Mouse (Mus musculus) mouse embryonic stem cell (cell line): ENCODE measurements around the gene Mum1.
"Not testable (repeated sequence)": the region's sequence is repeated elsewhere in the genome, so short reads cannot be mapped to it uniquely, and the experiment has no call there.

Experiments used
- in situ Hi-C, 2 experiments: fragments of 300-500 bp; cut with MboI; formaldehyde crosslinking; loops; 1 replicate in 1 of 2; 3 replicates in 1 of 2; pipeline ENCODE4 v1.14.3; 2019 to 2020; ENCODE audit warnings: low sequenced_read_pairs in 2 of 2, low pct_unique_long_range_greater_than_20kb in 1 of 2, mixed read lengths in 1 of 2; ENCODE audit not compliant: unreplicated experiment in 1 of 2

Mum1 gene

DNA sequence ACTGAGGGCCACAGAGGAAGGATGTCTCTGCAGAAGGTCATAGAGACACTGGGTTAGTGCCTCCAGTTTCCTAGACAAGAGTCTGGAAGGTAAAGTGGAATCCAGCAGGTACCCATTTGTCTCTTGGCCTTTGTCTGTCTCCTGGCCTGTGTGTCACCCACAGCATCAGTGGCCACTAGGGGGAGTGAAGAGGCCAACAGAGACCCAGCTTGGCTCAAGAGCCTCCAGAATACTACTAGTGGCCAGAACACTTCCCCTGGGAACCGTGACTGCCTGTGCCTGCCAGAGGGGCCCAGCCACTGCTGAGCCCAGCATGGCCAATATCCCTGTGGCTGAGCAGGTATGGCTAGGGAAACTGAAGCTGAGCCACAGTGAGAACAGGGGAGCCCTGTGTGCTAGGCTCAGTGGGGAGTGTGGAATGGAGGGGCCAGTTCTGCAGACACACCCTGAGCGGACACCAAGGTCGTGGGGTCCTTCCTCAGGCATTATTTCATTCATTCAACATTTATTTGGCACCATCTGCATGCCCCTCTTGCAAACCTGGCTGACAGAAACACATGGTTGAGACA is 26.7 kb upstream of the Mum1 start:
- in situ Hi-C loops: loop anchor here in 1 of 2 experiments (25.0 kb wide), 1 partner anchor 163 kb away; the partner anchor contains the start of gene Plk5

DNA sequence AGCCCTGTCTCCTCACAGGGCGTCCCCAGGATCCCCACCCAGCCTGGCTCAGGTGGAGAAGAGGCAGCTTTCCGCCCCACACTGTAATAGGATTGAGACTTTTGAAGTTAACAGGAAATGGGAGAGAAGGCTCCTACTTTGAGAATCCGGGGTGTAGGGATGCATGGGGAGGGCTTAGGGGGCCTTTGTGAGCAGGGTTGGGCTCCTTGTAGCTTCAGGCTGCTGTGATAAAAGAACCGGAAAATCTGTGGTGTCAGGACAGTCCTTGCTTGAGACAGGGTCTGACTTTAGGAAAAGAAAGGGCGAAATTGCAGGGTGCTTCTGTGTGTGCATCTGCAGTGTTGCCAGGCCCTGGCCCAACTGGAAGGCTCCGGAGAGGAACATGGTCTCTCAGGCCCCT is 25.7 kb upstream of the Mum1 start:
- in situ Hi-C loops: no loop called here

GRCm38 (mm10) chr10:80204055-80204454 is 22.2 kb upstream of the Mum1 start:
- in situ Hi-C loops: no loop called here

DNA sequence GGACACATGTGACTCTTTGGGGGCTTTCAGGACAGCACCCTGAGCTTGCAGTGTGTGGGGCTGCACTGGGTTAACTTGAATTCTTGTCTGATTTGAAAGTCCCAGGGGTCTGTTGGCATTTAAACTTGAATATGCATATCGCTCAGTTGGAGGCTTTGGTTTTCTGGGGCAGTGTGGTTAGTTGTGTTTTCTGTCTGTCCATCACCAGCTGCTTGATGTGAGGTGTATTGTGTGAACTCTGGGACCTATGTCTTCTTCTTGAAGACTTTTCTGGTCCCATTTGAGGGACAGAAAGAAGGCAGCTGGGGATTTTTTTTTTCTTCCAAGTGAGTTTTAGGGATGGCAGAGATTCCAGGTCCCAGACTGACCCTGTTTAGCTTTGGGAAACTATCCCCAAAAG is 19.0 kb upstream of the Mum1 start:
- in situ Hi-C loops: no loop called here

DNA sequence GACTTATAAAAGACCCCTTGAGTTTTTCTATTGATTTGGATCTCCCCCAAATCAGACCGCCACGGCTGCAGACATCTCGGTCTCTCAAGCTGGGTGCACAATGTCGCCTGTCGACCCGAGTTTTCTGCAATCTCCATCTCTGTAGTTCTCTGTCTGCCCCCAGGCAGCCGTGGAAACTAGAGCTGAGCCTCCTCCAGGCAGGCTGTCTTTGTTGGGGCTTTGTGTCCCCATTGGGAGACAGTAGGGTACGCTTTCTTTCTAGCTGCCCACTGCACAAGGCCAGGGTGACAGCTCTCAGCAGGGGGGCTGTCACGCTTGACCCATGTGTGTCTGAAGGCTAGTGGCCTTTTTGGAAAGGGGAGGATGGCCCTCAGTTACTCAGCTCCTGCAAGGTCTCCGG is 18.6 kb upstream of the Mum1 start:
- in situ Hi-C loops: no loop called here

- in situ Hi-C loops: no loop called here
Observed at GRCm38 (mm10) chr10:80208248-80208647, 18.0 kb upstream of the Mum1 start.

GRCm38 (mm10) chr10:80208841-80209371 is 17.3 kb upstream of the Mum1 start:
- in situ Hi-C loops: no loop called here

- in situ Hi-C loops: not testable (repeated sequence)
Observed at GRCm38 (mm10) chr10:80211547-80212103, 14.6 kb upstream of the Mum1 start.

- in situ Hi-C loops: no loop called here
Observed at GRCm38 (mm10) chr10:80215048-80215772, 11.0 kb upstream of the Mum1 start.

DNA sequence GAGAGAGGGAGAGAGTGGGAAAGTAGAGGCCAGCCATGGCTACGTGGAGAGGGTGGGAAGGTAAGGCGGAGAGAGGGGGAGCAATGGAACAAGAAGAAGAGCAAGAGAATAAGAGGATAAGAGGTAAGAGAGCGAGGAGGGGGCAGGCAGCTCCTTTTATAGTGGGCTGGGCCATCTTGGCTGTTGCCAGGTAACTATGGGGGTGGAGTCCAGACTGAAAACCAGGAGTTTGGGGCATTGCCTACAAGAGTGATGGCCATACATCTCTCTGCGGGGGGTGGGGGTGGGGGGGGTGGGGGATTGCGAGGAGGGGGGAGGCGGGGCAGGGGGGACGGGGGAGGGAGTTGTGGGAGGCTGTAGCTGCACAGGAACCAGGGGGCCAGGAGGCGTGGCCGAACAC is 5.6 kb upstream of the Mum1 start:
- in situ Hi-C loops: no loop called here

- in situ Hi-C loops: not testable (repeated sequence)
Observed at GRCm38 (mm10) chr10:80223137-80223536, 3.1 kb upstream of the Mum1 start.

- in situ Hi-C loops: no loop called here
Observed at GRCm38 (mm10) chr10:80226071-80226415, 191 bp upstream of the Mum1 start.

DNA sequence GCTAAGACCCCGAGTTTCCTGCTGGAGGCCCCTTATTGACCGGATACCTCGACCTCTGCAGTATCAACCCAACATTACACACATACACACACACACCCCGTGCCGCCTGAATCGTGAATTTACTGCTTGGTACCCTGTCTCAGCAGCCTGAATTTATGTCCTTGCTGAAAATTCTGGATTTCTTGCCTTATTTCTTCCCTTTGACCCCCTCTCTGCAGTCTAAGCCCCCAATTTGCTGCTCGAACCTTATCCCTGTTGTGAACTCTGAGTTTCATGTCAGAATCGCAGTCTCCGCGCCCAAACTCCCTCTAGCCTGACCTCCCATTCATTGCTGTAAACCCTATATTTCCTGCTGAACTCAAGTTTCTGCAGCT is 919 bp downstream of the Mum1 start:
- in situ Hi-C loops: no loop called here

GRCm38 (mm10) chr10:80227877-80228775 is 1.9 kb downstream of the Mum1 start:
- in situ Hi-C loops: no loop called here

- in situ Hi-C loops: no loop called here
Observed at GRCm38 (mm10) chr10:80236145-80236825, 10.1 kb downstream of the Mum1 start.

DNA sequence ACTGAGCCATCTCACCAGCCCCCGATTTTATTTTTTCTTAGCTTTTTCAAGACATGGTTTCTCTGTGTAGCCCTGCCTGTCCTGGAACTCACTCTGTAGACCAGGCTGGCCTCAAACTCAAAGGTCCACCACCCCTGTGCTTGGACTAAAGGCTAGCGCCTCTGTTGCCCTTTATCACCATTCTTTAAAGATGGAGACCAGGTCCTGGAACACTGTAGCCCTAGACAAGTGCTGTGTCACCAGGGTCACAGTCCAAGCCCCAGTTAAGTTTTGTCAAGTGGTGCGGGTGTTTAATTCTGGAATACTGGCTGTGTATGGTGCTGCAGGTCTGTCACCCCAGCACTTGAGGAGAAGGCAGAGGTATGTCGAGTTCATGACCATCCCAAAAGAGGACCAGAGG is 10.8 kb downstream of the Mum1 start:
- in situ Hi-C loops: no loop called here

GRCm38 (mm10) chr10:80238306-80238705 is 12.1 kb downstream of the Mum1 start:
- in situ Hi-C loops: no loop called here

- in situ Hi-C loops: no loop called here
Observed at GRCm38 (mm10) chr10:80239791-80240190, 13.6 kb downstream of the Mum1 start.
